Mouse (Mus musculus): ENCODE results near the gene L3mbtl2. TPM values are rescaled to one million over a fixed set of nuclear protein-coding genes. Genes with fewer than 3 reads are reported as not detected.

L3mbtl2 gene
- polyA plus RNA-seq (2012; rRNA removed): 9.9 and 12.5 TPM in 2 replicates

GRCm38 (mm10) chr15:81663697-81664561, at the start of gene L3mbtl2:
Gene L3mbtl2 (plus strand): TSS chr15:81663889.

GRCm38 (mm10) chr15:81697175-81697574, 33.5 kb downstream of the L3mbtl2 start, which contains the start of gene Chadl:
Gene Chadl (minus strand): TSS chr15:81697287.

Other genes with a start within 250 kb of the L3mbtl2 start
- 38.2 and 45.9 TPM in 2 replicates for gene Rbx1, start 197.6 kb upstream of the L3mbtl2 start, polyA plus RNA-seq (2012; rRNA removed)
- gene Ep300, start 78.5 kb upstream of the L3mbtl2 start, polyA plus RNA-seq (2012; rRNA removed): 19.8 and 28.3 TPM in 2 replicates
- 5.1 and 6.6 TPM in 2 replicates for gene Chadl, start 33.4 kb downstream of the L3mbtl2 start, polyA plus RNA-seq (2012; rRNA removed)
- gene Zc3h7b, start 81.2 kb downstream of the L3mbtl2 start, polyA plus RNA-seq (2012; rRNA removed): 23.1 and 24.3 TPM in 2 replicates
- gene Rangap1, start 81.6 kb downstream of the L3mbtl2 start, polyA plus RNA-seq (2012; rRNA removed): 31.2 and 37.3 TPM in 2 replicates
- gene Tef, start 138.5 kb downstream of the L3mbtl2 start, polyA plus RNA-seq (2012; rRNA removed): 13.8 and 15.9 TPM in 2 replicates
- 31.0 and 42.2 TPM in 2 replicates for gene Tob2, start 194.9 kb downstream of the L3mbtl2 start, polyA plus RNA-seq (2012; rRNA removed)
- gene Phf5a, start 208.0 kb downstream of the L3mbtl2 start, polyA plus RNA-seq (2012; rRNA removed): 26.5 and 34.8 TPM in 2 replicates
- gene Aco2, start 208.4 kb downstream of the L3mbtl2 start, polyA plus RNA-seq (2012; rRNA removed): 328 TPM in 2 replicates

All from colon, adult 2 months (tissue).